Mouse (Mus musculus): ENCODE measurements around the gene Atr. TPM values are rescaled to one million over a fixed set of nuclear protein-coding genes. Genes with fewer than 3 reads are reported as not detected.

Gene Atr
- total and polyA plus RNA-seq, 2 experiments from 2014 or later, result 5.6 to 15.9 TPM

DNA sequence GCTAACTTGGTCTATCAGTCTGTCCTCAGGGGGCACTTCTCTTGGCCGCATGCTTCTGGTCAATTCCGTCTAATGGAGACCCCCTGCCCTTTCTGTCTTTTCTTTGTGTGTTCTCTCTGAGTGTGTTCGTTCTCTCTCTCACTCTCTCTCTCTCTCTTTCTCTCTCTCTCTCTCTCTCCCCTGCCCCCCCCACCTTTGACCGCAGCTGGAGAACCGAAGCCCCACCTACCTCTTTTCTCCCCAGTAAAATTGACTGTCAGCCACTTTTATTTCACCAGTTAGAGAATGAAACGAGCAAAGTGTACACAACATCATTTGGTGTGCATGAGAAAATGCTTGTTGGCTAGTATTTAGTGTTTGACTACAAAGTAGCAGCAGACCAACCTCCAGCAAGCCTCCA lies 101.8 kb downstream of the Atr start:
- 74% methylated on average over 6 of the region's 6 CpGs for WGBS
- H3K4me2 ChIP-seq (ENCODE audit: low read depth, low read length), result no peak overlapping the region; the same call in 1 of the 2 replicates
- H3K4me3 ChIP-seq (ENCODE audit: low read depth, low read length), result peak overlapping the region; percentile 5; the same call in 1 of the 2 replicates
- TF ChIP-seq CTCF (IDR thresholded peaks at IDR 0.05; ENCODE audit: low read depth) (no peak), EP300 (IDR thresholded peaks at IDR 0.05; ENCODE audit: low read depth) (no peak)
- no peaks in the 10 kb centered on the region for H3K27me3 ChIP-seq (ENCODE audit: control insufficient read depth, insufficient read depth, low read length)
- H3K4me1 ChIP-seq (ENCODE audit: control insufficient read depth, insufficient read depth), result no peaks in the 10 kb centered on the region
- no peak for ATAC-seq (ENCODE audit: insufficient read depth, low read depth)
- peak overlapping the region; percentile 44; the same call in 1 of the 2 replicates for H3K27ac ChIP-seq (ENCODE audit: low read depth)
- H3K9ac ChIP-seq (replicated peaks; ENCODE audit: low read depth, low read length), result no peak overlapping the region
- no peak for DNase-seq (ENCODE audit: low spot score)
- peaks cover 7% of the 10 kb centered on the region; the same call in 1 of the 2 replicates for H3K36me3 ChIP-seq (replicated peaks; ENCODE audit: control insufficient read depth, insufficient read depth, low read length)
- H3K9me3 ChIP-seq (replicated peaks; ENCODE audit: control insufficient read depth, low read length), result no peaks in the 10 kb centered on the region

DNA sequence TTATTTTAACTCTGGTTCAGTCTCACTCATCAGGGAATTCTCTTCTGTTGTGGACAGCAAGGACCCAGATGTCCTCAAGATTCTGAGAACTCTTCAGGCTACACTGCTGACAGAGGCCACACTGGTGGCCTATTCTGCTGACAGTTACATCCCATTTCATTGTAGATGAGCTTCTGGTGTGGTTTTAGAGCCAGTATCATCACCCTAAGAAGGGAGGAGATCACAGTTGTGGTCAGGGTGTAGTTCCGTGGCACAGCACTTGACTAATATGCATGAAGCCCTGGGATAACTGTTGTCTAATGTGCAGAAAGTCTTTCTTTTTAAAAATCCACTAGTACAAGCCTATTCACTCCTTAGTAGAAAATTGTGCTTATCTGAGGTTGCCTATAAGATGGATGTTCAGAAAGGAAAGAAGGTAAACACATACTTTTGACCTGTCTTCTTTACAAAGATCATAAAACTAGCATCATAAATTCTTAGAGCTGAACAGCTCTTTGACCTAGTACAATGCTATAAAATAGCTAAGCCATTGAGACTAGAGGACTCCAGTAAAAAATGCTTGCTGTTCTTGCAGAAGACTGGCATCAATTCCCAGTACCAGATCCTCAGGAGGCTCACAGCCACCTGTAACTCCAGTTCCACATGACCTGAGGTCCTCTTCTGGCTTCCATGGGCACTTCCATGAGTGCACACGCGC lies 102.5 kb downstream of the Atr start:
- H3K27ac ChIP-seq (ENCODE audit: low read depth), result peak overlapping the region; percentile 44; the same call in 1 of the 2 replicates
- ATAC-seq (ENCODE audit: insufficient read depth, low read depth) (no peak), DNase-seq (ENCODE audit: low spot score) (no peak)
- 86% methylated on average over 3 of the region's 3 CpGs for WGBS
- no peaks in the 10 kb centered on the region for H3K4me1 ChIP-seq (ENCODE audit: control insufficient read depth, insufficient read depth)
- H3K9ac ChIP-seq (replicated peaks; ENCODE audit: low read depth, low read length), result no peak overlapping the region
- H3K4me3 ChIP-seq (ENCODE audit: low read depth, low read length), result no peak overlapping the region
- H3K36me3 ChIP-seq (replicated peaks; ENCODE audit: control insufficient read depth, insufficient read depth, low read length), result peaks cover 13% of the 10 kb centered on the region; the same call in 1 of the 2 replicates
- no peaks in the 10 kb centered on the region for H3K27me3 ChIP-seq (ENCODE audit: control insufficient read depth, insufficient read depth, low read length)
- TF ChIP-seq EP300 (IDR thresholded peaks at IDR 0.05; ENCODE audit: low read depth), result no peak
- TF ChIP-seq CTCF (IDR thresholded peaks at IDR 0.05; ENCODE audit: low read depth), result no peak
- no peaks in the 10 kb centered on the region for H3K9me3 ChIP-seq (replicated peaks; ENCODE audit: control insufficient read depth, low read length)
- H3K4me2 ChIP-seq (ENCODE audit: low read depth, low read length), result no peak overlapping the region

DNA sequence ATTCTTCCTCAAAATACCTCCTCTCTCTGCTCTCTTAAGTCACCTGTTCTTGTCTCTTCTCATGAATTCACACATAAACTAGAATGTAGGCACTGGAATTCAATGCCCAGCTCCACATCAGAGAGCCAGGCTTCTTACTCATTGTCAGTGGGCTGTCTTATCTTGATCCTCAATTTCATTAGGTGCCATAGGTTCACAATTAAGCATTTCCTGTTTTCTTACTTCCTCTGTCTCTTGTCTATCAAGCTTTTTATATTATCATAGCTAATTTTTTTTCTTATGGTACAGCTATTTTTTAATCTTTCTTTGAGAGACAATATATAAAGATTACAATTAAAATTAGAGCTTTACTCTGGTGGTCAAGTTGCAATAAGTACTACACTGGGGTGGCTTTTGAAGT lies 103.7 kb downstream of the Atr start:
- Histone ChIP-seq H3K27me3 (ENCODE audit: control insufficient read depth, insufficient read depth, low read length) (no peaks in the 10 kb centered on the region), H3K4me3 (ENCODE audit: low read depth, low read length) (no peak overlapping the region)
- no peak for ATAC-seq (ENCODE audit: insufficient read depth, low read depth)

GRCm38 (mm10) chr9:95964037-95964436 lies 106.6 kb downstream of the Atr start:
- H3K9me3 ChIP-seq (replicated peaks; ENCODE audit: control insufficient read depth, low read length), result no peaks in the 10 kb centered on the region
- H3K27me3 ChIP-seq (ENCODE audit: control insufficient read depth, insufficient read depth, low read length), result no peaks in the 10 kb centered on the region
- DNase-seq (ENCODE audit: low spot score) (no peak), ATAC-seq (ENCODE audit: insufficient read depth, low read depth) (no peak)
- peaks cover 26% of the 10 kb centered on the region for H3K36me3 ChIP-seq (replicated peaks; ENCODE audit: control insufficient read depth, insufficient read depth, low read length)
- H3K4me3 ChIP-seq (ENCODE audit: low read depth, low read length), result no peak overlapping the region
- TF ChIP-seq CTCF (IDR thresholded peaks at IDR 0.05; ENCODE audit: low read depth) (no peak), EP300 (IDR thresholded peaks at IDR 0.05; ENCODE audit: low read depth) (no peak)
- no peaks in the 10 kb centered on the region for H3K4me1 ChIP-seq (ENCODE audit: control insufficient read depth, insufficient read depth)
- no peak overlapping the region for H3K27ac ChIP-seq (ENCODE audit: low read depth)
- 91% methylated on average over 13 of the region's 13 CpGs for WGBS
- H3K4me2 ChIP-seq (ENCODE audit: low read depth, low read length), result no peak overlapping the region
- no peak overlapping the region for H3K9ac ChIP-seq (replicated peaks; ENCODE audit: low read depth, low read length)

More for the DNA sequence above, 103.7 kb downstream of the Atr start:
- H3K4me2 ChIP-seq (ENCODE audit: low read depth, low read length), result no peak overlapping the region
- peaks cover 14% of the 10 kb centered on the region; the same call in 1 of the 2 replicates for H3K36me3 ChIP-seq (replicated peaks; ENCODE audit: control insufficient read depth, insufficient read depth, low read length)
- TF ChIP-seq EP300 (IDR thresholded peaks at IDR 0.05; ENCODE audit: low read depth) (no peak), CTCF (IDR thresholded peaks at IDR 0.05; ENCODE audit: low read depth) (no peak)
- no peak overlapping the region for H3K27ac ChIP-seq (ENCODE audit: low read depth)
- no peak overlapping the region for H3K9ac ChIP-seq (replicated peaks; ENCODE audit: low read depth, low read length)
- no peaks in the 10 kb centered on the region for H3K4me1 ChIP-seq (ENCODE audit: control insufficient read depth, insufficient read depth)
- no peaks in the 10 kb centered on the region for H3K9me3 ChIP-seq (replicated peaks; ENCODE audit: control insufficient read depth, low read length)
- no peak for DNase-seq (ENCODE audit: low spot score)

DNA sequence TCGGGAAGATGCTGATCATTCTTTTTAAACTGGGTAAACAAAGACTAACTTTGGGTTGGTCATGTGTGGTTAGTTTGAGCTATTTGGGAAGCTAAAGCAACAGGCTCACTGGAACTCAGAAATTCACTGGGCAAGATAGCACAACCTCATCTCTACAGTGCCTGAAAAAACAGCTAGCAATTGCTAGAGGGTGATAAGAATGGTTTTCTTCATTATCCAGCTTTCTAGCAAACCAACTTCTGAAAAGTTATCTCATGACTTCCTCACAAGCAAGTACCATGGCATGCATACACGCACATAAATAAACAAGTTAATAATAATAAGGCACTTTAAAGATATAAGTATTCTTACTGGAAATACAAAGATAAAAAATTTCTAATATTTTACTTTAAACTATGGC lies 120.9 kb downstream of the Atr start:
- TF ChIP-seq CTCF (IDR thresholded peaks at IDR 0.05; ENCODE audit: low read depth) (no peak), EP300 (IDR thresholded peaks at IDR 0.05; ENCODE audit: low read depth) (no peak)
- H3K4me3 ChIP-seq (ENCODE audit: low read depth, low read length), result no peak overlapping the region
- H3K9me3 ChIP-seq (replicated peaks; ENCODE audit: control insufficient read depth, low read length), result no peaks in the 10 kb centered on the region
- H3K4me1 ChIP-seq (ENCODE audit: control insufficient read depth, insufficient read depth), result no peaks in the 10 kb centered on the region
- no peaks in the 10 kb centered on the region for H3K27me3 ChIP-seq (ENCODE audit: control insufficient read depth, insufficient read depth, low read length)
- no peak overlapping the region for H3K27ac ChIP-seq (ENCODE audit: low read depth)
- ATAC-seq (ENCODE audit: insufficient read depth, low read depth) (no peak), DNase-seq (ENCODE audit: low spot score) (no peak)
- no peak overlapping the region for H3K4me2 ChIP-seq (ENCODE audit: low read depth, low read length)
- H3K9ac ChIP-seq (replicated peaks; ENCODE audit: low read depth, low read length), result no peak overlapping the region
- WGBS, result 87% methylated on average over 2 of the region's 2 CpGs
- peaks cover 69% of the 10 kb centered on the region for H3K36me3 ChIP-seq (replicated peaks; ENCODE audit: control insufficient read depth, insufficient read depth, low read length)

DNA sequence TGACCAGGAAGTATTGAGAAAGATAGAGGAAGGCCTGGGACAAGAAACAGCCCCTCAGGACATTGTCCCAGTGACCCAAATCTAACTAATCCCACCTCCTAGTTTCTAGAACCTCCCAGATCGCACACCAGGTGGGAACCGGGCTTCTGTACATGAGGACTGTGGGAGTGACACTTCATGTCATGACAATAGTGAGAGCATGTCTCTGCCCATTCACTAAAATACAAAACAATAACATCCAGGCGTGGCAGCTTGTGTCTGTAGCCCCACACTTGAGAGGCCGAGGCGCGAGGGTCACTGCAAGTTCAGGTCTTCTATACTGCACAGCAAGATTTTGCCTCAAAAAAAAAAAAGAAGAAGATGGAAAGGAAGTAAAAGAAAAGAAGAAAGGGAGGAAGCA lies 122.5 kb downstream of the Atr start:
- TF ChIP-seq EP300 (IDR thresholded peaks at IDR 0.05; ENCODE audit: low read depth) (no peak), CTCF (IDR thresholded peaks at IDR 0.05; ENCODE audit: low read depth) (no peak)
- no peaks in the 10 kb centered on the region for H3K9me3 ChIP-seq (replicated peaks; ENCODE audit: control insufficient read depth, low read length)
- DNase-seq (ENCODE audit: low spot score) (no peak), ATAC-seq (ENCODE audit: insufficient read depth, low read depth) (no peak)
- H3K36me3 ChIP-seq (replicated peaks; ENCODE audit: control insufficient read depth, insufficient read depth, low read length), result peaks cover 69% of the 10 kb centered on the region
- H3K9ac ChIP-seq (replicated peaks; ENCODE audit: low read depth, low read length), result no peak overlapping the region
- H3K27me3 ChIP-seq (ENCODE audit: control insufficient read depth, insufficient read depth, low read length), result no peaks in the 10 kb centered on the region
- 87% methylated on average over 6 of the region's 6 CpGs for WGBS
- H3K4me1 ChIP-seq (ENCODE audit: control insufficient read depth, insufficient read depth), result no peaks in the 10 kb centered on the region
- no peak overlapping the region for H3K27ac ChIP-seq (ENCODE audit: low read depth)
- no peak overlapping the region for H3K4me3 ChIP-seq (ENCODE audit: low read depth, low read length)
- no peak overlapping the region for H3K4me2 ChIP-seq (ENCODE audit: low read depth, low read length)

Data from heart, postnatal 0 days (tissue).